Mouse (Mus musculus) Patski (cell line): ENCODE data around the gene Nedd9. TPM values are rescaled to one million over a fixed set of nuclear protein-coding genes. Genes with fewer than 3 reads are reported as not detected.

ENCODE experiments used
- ATAC-seq: fragments of 100-300 bp; one replicate; pipeline ENCODE4 v1.8.0; 2021
- CTCF ChIA-PET: fragments of 350-600 bp; sonication (Branson Sonifier 250); formaldehyde crosslinking; loops from one replicate; lab custom pipeline; 2022; ENCODE audit warnings: inconsistent platforms; lab: Charles Lee
- POLR2A ChIA-PET: fragments of 350-600 bp; sonication (Branson Sonifier 250); formaldehyde crosslinking; loops from one replicate; lab custom pipeline; 2022; ENCODE audit warnings: antibody characterized with exemption, inconsistent platforms; lab: Charles Lee
- DNase-seq: peaks from one replicate; pipeline ENCODE4 v3.0.0-alpha.2; 2011; ENCODE audit warnings: low read depth, low spot score
- H3K27me3 ChIP-seq: fragments of 371-371 bp; one replicate; pipeline ENCODE4 v1.5.1; 2021
- CTCF ChIP-seq: fragments of 100-300 bp; IDR thresholded peaks from one replicate; pipeline ENCODE4 v1.5.1; 2021
- in situ Hi-C: fragments of 300-500 bp; cut with MboI; formaldehyde crosslinking; loops from 3 replicates; pipeline ENCODE4 v1.11.1; 2018; ENCODE audit warnings: low pct_unique_long_range_greater_than_20kb, mixed read lengths
- polyA plus RNA-seq: library from polyadenylated mRNA; unstranded; gene quantifications from one replicate; pipeline ENCODE4 v1.2.3, GENCODE M21; 2021

Nedd9 gene
- polyA plus RNA-seq, 1 experiment from 2014 or later, result 21.2 TPM

- DNase-seq (no peak), ATAC-seq (no peak)
- ChIA-PET POLR2A (no interaction called here), CTCF (interaction anchor here (1.5 kb wide), 1 partner anchor 10 kb away, joined by 3 read pairs; no protein-coding TSS in a partner anchor)
- TF ChIP-seq CTCF, result no peak
- no peaks in the 10 kb centered on the region for H3K27me3 ChIP-seq
- in situ Hi-C loops, result no loop called here
Measured at GRCm38 (mm10) chr13:41512243-41512642, 25.1 kb upstream of the Nedd9 start.

- CTCF ChIA-PET, result interaction anchor here (1.0 kb wide), 1 partner anchor 12 kb away, joined by 3 read pairs; no protein-coding TSS in a partner anchor
Measured at GRCm38 (mm10) chr13:41510631-41511419, 23.7 kb upstream of the Nedd9 start.

GRCm38 (mm10) chr13:41505594-41505993 lies 18.4 kb upstream of the Nedd9 start:
- in situ Hi-C loops, result no loop called here
- ChIA-PET CTCF (interaction anchor here (0.8 kb wide), 1 partner anchor 9 kb away, joined by 3 read pairs; no protein-coding TSS in a partner anchor), POLR2A (no interaction called here)
- TF ChIP-seq CTCF, result no peak
- DNase-seq (no peak), ATAC-seq (no peak)
- no peaks in the 10 kb centered on the region for H3K27me3 ChIP-seq

More at GRCm38 (mm10) chr13:41510631-41511419, 23.7 kb upstream of the Nedd9 start:
- in situ Hi-C loops, result no loop called here
- ATAC-seq (no peak), DNase-seq (peak; percentile 37)
- TF ChIP-seq CTCF, result no peak
- POLR2A ChIA-PET, result no interaction called here
- no peaks in the 10 kb centered on the region for H3K27me3 ChIP-seq

DNA sequence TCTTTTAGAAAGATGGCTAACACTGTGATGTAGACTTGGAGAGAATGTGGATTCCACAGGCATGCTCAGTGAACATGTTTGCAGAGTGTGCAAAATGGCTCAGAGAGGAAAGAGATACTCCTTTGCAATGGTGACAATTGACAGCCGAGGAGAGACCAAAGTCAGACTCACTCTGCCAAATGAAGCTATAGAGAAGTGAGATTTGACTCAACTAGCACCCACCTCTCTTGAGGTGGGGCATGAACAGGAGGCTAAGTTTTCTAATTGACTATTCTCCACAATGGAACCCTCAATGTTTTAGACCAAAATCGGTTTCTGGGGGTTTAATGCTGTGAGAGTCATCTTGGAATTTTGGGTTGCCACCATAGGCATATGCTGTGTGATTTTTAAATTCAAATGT lies 17.8 kb upstream of the Nedd9 start:
- in situ Hi-C loops, result no loop called here
- ChIA-PET CTCF (no interaction called here), POLR2A (no interaction called here)
- ATAC-seq, result no peak
- H3K27me3 ChIP-seq, result no peaks in the 10 kb centered on the region
- no peak for TF ChIP-seq CTCF
- DNase-seq, result no peak

GRCm38 (mm10) chr13:41504448-41504847 lies 17.3 kb upstream of the Nedd9 start:
- CTCF ChIA-PET, result no interaction called here
- no peaks in the 10 kb centered on the region for H3K27me3 ChIP-seq
- TF ChIP-seq CTCF, result no peak
- DNase-seq, result no peak
- POLR2A ChIA-PET, result no interaction called here
- ATAC-seq, result no peak
- in situ Hi-C loops, result no loop called here

GRCm38 (mm10) chr13:41502917-41503301 lies 15.7 kb upstream of the Nedd9 start:
- ChIA-PET POLR2A (no interaction called here), CTCF (no interaction called here)
- TF ChIP-seq CTCF, result no peak
- DNase-seq (no peak), ATAC-seq (no peak)
- in situ Hi-C loops, result no loop called here
- no peaks in the 10 kb centered on the region for H3K27me3 ChIP-seq

DNA sequence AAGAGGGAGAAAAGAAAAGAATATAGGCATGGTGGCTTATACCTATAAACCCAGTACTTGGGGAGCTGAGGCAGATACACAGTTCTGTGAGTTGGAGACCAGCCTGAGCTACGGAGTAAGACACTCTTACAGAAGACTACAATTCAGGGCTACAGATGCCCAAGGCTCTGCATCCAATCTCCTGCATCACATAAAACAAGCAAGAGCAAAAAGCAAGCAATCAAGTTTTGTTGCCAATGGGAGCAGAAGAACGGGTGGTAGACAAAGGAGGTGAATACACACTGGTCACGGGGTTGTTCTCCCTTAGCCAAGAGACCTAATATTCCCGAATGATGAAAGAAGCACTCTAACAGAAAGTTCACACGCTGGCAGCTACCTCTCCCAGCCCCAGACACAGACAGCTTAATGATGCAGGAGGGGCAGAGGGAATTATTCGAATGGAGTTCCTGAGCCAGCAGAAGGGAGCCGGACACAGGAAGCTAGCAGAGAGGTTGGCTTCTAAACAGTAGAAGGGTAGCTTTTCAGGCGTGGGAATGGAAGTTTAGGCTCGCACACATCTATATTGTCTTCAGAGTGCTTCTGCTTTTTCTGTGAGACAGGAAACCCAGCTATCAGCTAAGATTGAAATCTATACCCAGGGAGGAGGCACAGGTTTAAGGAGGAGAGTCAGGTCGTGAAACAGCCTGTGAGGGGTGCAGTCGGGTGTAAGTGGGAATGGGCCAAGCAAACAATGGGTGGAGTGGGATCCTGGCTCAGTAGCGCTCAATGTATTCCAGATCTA lies 15.2 kb upstream of the Nedd9 start:
- H3K27me3 ChIP-seq, result no peaks in the 10 kb centered on the region
- in situ Hi-C loops, result no loop called here
- no peak for ATAC-seq
- no peak for DNase-seq
- POLR2A ChIA-PET, result interaction anchor here (0.9 kb wide), 1 partner anchor 97 kb away, joined by 3 read pairs; no protein-coding TSS in a partner anchor
- CTCF ChIA-PET, result interaction anchor here (1.1 to 1.3 kb wide), 2 partner anchors 10 to 18 kb away, joined by 3 read pairs; no protein-coding TSS in a partner anchor
- TF ChIP-seq CTCF, result no peak

- no peaks in the 10 kb centered on the region for H3K27me3 ChIP-seq
- CTCF ChIA-PET, result interaction anchor here (1.1 kb wide), 1 partner anchor 16 kb away, joined by 3 read pairs; no protein-coding TSS in a partner anchor
- no peak for DNase-seq
- POLR2A ChIA-PET, result no interaction called here
- ATAC-seq, result no peak
- no peak for TF ChIP-seq CTCF
- in situ Hi-C loops, result no loop called here
Measured at GRCm38 (mm10) chr13:41500793-41501192, 13.6 kb upstream of the Nedd9 start.

GRCm38 (mm10) chr13:41498611-41499121 lies 11.5 kb upstream of the Nedd9 start:
- in situ Hi-C loops, result no loop called here
- ChIA-PET POLR2A (interaction anchor here (0.6 kb wide), 1 partner anchor 145 kb away, joined by 3 read pairs; no protein-coding TSS in a partner anchor), CTCF (interaction anchor here (0.9 to 1.0 kb wide), 2 partner anchors 12 to 175 kb away, joined by 3 read pairs; no protein-coding TSS in a partner anchor)
- no peaks in the 10 kb centered on the region for H3K27me3 ChIP-seq
- no peak for DNase-seq
- TF ChIP-seq CTCF, result no peak
- ATAC-seq, result no peak

DNA sequence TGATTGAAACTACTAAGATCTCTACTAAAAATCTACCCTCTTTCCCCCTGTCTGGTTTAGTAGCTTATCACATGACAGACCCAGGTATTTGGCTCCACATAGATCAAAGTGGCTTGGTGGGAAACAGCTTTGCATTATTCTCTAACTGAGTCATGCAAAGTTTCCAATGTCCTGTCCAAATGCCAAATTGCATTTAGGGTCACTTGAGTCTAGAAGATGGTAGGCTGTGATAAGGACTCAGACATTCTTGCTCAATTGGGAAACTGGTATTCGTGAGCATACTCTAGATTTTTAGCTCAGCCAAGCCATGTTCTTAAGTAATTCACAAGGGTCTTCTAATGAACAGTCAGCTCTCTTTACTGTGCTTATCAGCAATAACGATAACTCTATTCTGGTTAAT lies 7.5 kb upstream of the Nedd9 start:
- DNase-seq (no peak), ATAC-seq (no peak)
- no peak for TF ChIP-seq CTCF
- no peaks in the 10 kb centered on the region for H3K27me3 ChIP-seq
- POLR2A ChIA-PET, result no interaction called here
- in situ Hi-C loops, result no loop called here
- CTCF ChIA-PET, result no interaction called here
